Mouse (Mus musculus) granulocyte monocyte progenitor cell, adult 5-6 weeks (primary cell): ENCODE measurements at regions not wholly inside any gene's neighbourhood (a gene's known extent, or its start where the extent isn't known, plus 50 kb on each side); places are given as distances from the start of the nearest gene placed in this dataset.

Experiments
- ATAC-seq: replicated peaks from 2 replicates; pipeline ENCODE4 v1.8.0; 2016; ENCODE audit warnings: mild to moderate bottlenecking, moderate TSS enrichment, inconsistent platforms; ENCODE audit not compliant: poor library complexity, severe bottlenecking

GRCm38 (mm10) chr14:56313969-56314368 lies 50.9 kb upstream of the Atp12a start:
- no peak for ATAC-seq

GRCm38 (mm10) chr14:56314459-56314858 lies 50.4 kb upstream of the Atp12a start:
- peak; percentile 71 for ATAC-seq
